Mouse (Mus musculus) midbrain, embryonic 13.5 days (tissue): ENCODE results near the gene Cyp27b1. TPM values are rescaled to one million over a fixed set of nuclear protein-coding genes. Genes with fewer than 3 reads are reported as not detected.

ENCODE experiments used
- ATAC-seq: fragments of 200-750 bp; cut with Nextera tagmentation; 2 replicates; pipeline ENCODE4 v1.8.0; 2017; ENCODE audit warnings: mild to moderate bottlenecking, moderate TSS enrichment, moderate library complexity
- H3K27ac ChIP-seq: fragments of 300-500 bp; sonication (generic); 2 replicates; pipeline ENCODE4 v1.5.1; 2015; ENCODE audit warnings: inconsistent platforms, mild to moderate bottlenecking, moderate library complexity
- H3K27me3 ChIP-seq: fragments of 300-500 bp; sonication (generic); 2 replicates; pipeline ENCODE4 v1.6.1; 2015; ENCODE audit warnings: mild to moderate bottlenecking, inconsistent platforms
- H3K36me3 ChIP-seq: fragments of 300-500 bp; sonication (generic); 2 replicates; pipeline ENCODE4 v1.6.1; 2015; ENCODE audit warnings: mild to moderate bottlenecking, inconsistent platforms
- H3K4me1 ChIP-seq: fragments of 300-500 bp; sonication (generic); replicated peaks from 2 replicates; pipeline ENCODE4 v1.6.1; 2015; ENCODE audit warnings: inconsistent platforms
- H3K4me2 ChIP-seq: fragments of 300-500 bp; sonication (generic); replicated peaks from 2 replicates; pipeline ENCODE4 v1.6.1; 2015; ENCODE audit warnings: moderate library complexity, mild to moderate bottlenecking, inconsistent platforms
- H3K4me3 ChIP-seq: fragments of 300-500 bp; sonication (generic); replicated peaks from 2 replicates; pipeline ENCODE4 v1.5.1; 2015; ENCODE audit warnings: mild to moderate bottlenecking, inconsistent platforms
- H3K9ac ChIP-seq: fragments of 300-500 bp; sonication (generic); replicated peaks from 2 replicates; pipeline ENCODE4 v1.6.1; 2015; ENCODE audit warnings: mild to moderate bottlenecking, inconsistent platforms
- H3K9me3 ChIP-seq: fragments of 300-500 bp; sonication (generic); 2 replicates; pipeline ENCODE4 v1.6.1; 2016; ENCODE audit warnings: mild to moderate bottlenecking, inconsistent platforms
- WGBS: fragments of 180-500 bp; shearing (Covaris S2); methylation state at CpG from one replicate; pipeline ENCODE4 v1.1.7; 2015; 5-methylcytosine and 5-hydroxymethylcytosine counted together
- polyA plus RNA-seq: library from polyadenylated mRNA; unstranded; fragments of >200 nt; fragmentation: Nextera tagmentation; extraction: Ambion mirVana; gene quantifications from 2 replicates; pipeline ENCODE4 v1.2.1, GENCODE M21; 2015

The Cyp27b1 gene
- polyA plus RNA-seq, 1 experiment from 2014 or later = 0.08 TPM

DNA sequence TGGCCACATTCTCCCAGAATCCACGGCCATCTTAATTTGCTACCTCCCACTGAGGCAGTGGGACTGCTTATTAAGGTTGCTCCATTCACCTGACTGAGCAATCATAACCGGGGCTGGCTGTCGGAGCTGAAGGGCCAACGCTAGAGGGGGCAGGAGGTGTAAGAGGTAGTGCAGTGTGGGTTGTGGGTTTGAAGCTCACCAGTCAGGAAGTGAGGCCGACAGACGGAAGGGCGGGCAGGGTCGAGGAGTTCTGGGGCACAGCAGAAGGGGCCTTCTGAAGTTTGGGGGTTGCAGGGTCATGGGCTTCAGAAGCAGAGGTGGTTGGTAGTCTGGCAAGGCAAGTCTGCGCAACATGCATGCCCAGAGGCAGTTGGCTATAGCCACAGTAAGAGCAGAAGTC, 27.0 kb downstream of the Cyp27b1 start, which contains the start of gene Agap2:
Agap2 (plus strand) TSS at position 205 of the 400 bp plus-strand sequence.
- Histone ChIP-seq H3K9me3 (no peaks in the 10 kb centered on the region), H3K36me3 (no peaks in the 10 kb centered on the region), H3K4me2 (no peak within 1 kb of the TSS), H3K27ac (no peak within 1 kb of the TSS), H3K4me1 (peaks cover 41% of the 10 kb centered on the region), H3K27me3 (peaks cover 16% of the 10 kb centered on the region), H3K9ac (0 out of 2 replicates have a peak within 1 kb of the TSS, but pooled peaks have one; percentile 7), H3K4me3 (no peak within 1 kb of the TSS)
- ATAC-seq = no peak
- WGBS = 68% methylated on average over 9 of the region's 9 CpGs

DNA sequence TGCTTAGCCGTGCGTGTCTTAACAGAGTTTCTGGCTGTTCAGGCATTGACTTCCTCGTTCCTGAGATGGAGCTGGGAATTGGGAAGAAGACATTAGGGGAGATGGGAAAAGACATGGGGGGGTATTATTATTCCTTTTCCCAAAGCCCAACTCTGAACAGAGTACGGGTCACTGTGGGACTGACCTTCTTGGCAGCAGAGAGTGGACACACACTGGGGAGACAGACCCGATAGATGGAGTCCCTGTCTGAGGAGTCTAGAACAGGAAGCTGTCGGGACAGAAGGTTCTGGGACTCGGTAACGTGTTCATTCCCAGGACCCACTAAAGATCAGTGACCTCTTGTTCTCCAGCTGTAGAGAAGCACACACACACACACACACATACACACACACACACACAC, 27.6 kb downstream of the Cyp27b1 start:
- no peak for ATAC-seq
- Histone ChIP-seq H3K27me3 (peaks cover 22% of the 10 kb centered on the region), H3K9ac (no peak overlapping the region), H3K27ac (no peak overlapping the region), H3K36me3 (no peaks in the 10 kb centered on the region), H3K4me1 (peaks cover 45% of the 10 kb centered on the region), H3K4me2 (no peak overlapping the region), H3K9me3 (no peaks in the 10 kb centered on the region), H3K4me3 (no peak overlapping the region)
- WGBS = 80% methylated on average over 8 of the region's 8 CpGs

DNA sequence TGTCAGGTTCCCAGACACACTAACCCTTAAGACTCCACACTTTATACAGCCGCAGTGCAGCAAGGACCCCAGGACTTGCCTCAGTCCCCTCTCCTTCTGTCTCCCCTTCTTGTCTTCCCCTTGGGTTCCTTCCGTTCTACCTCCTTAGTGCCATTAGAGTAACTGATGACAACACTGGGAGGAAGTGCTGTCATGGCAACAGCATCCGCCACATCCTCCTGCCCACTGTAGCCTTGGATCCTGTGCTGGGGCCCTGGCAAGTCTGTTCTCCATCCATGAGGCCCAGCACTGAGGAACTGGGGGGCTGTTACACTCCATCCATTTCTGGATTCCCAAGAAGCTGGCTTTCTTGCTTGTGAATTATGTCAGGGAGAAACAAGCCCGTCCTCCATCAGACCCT, 28.0 kb downstream of the Cyp27b1 start:
- 0 out of 2 replicates have a peak overlapping the region, but pooled peaks have one; percentile 7 for H3K9ac ChIP-seq

DNA sequence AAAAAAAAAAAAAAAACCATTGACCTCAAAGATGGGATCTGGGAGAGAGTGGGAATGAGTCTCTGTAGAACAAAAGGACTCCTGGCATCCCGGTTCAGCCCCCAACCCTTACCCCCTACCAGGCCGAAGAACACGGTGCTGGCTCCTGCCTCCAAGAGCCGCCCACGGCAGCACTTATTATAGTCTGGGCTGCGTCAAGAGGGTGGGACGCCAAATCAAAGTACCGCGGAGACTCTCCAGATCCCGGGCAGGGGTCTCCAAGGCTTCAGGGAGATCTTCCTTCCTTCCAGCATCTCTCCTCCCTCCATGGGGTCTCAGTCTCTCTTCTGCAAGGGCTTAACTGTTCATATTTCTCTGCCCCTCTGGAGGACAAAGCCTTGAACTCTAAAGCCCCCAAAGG, 29.5 kb downstream of the Cyp27b1 start:
- no peak for ATAC-seq
- 2% methylated on average over 10 of the region's 10 CpGs for WGBS
- no peaks in the 10 kb centered on the region for H3K9me3 ChIP-seq

More for the DNA sequence above, 28.0 kb downstream of the Cyp27b1 start:
- Histone ChIP-seq H3K4me1 (peaks cover 45% of the 10 kb centered on the region), H3K9me3 (no peaks in the 10 kb centered on the region), H3K27ac (no peak overlapping the region), H3K36me3 (no peaks in the 10 kb centered on the region), H3K27me3 (peaks cover 25% of the 10 kb centered on the region), H3K4me2 (no peak overlapping the region), H3K4me3 (no peak overlapping the region)
- no peak for ATAC-seq
- WGBS = 49% methylated on average over 4 of the region's 4 CpGs

DNA sequence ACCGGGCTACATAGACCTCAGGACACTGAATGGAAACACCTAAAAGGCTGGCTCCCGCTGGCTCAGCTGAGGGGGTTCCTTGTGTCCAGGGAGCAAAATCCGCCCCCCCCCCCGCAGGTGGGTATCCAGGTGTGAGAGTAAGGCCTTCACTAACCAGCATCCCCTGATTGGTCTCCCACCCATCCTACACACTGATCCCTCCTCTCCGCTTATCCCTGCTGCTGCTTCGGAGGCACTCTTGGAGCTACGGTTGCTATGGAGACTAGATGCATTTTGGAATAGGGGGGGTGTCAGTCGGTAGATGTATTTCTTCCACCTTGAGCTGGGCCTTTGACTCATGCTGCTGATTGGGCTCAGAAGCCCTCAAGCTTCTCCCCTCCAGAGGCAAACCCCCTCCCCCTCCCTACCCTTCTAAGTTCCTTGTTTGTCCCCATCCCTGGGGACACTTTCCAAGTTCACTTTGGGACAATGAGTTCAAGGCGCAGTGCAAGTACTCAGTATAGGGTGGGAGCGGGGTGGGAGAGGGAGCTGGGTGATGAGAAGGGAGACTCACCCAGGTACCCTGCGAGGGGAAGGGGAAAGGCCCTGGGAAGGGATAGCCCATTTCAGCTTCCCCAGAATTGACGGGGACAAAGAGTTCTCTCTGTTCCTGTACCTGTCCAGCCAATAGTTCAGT, 30.1 kb downstream of the Cyp27b1 start:
- peak; percentile 67 for ATAC-seq
- Histone ChIP-seq H3K4me2 (peak overlapping the region; percentile 93), H3K27ac (peak overlapping the region; percentile 93), H3K36me3 (peaks cover 2% of the 10 kb centered on the region; the same call in 1 of the 2 replicates), H3K4me1 (peaks cover 62% of the 10 kb centered on the region), H3K9me3 (no peaks in the 10 kb centered on the region), H3K27me3 (peaks cover 36% of the 10 kb centered on the region), H3K9ac (peak overlapping the region; percentile 57), H3K4me3 (peak overlapping the region; percentile 72)
- 4% methylated on average over 12 of the region's 12 CpGs for WGBS

More for the DNA sequence above, 29.5 kb downstream of the Cyp27b1 start:
- Histone ChIP-seq H3K27me3 (peaks cover 31% of the 10 kb centered on the region), H3K9ac (peak overlapping the region; percentile 57), H3K4me2 (peak overlapping the region; percentile 93), H3K4me3 (peak overlapping the region; percentile 72), H3K4me1 (peaks cover 56% of the 10 kb centered on the region), H3K36me3 (no peaks in the 10 kb centered on the region), H3K27ac (peak overlapping the region; percentile 93)

DNA sequence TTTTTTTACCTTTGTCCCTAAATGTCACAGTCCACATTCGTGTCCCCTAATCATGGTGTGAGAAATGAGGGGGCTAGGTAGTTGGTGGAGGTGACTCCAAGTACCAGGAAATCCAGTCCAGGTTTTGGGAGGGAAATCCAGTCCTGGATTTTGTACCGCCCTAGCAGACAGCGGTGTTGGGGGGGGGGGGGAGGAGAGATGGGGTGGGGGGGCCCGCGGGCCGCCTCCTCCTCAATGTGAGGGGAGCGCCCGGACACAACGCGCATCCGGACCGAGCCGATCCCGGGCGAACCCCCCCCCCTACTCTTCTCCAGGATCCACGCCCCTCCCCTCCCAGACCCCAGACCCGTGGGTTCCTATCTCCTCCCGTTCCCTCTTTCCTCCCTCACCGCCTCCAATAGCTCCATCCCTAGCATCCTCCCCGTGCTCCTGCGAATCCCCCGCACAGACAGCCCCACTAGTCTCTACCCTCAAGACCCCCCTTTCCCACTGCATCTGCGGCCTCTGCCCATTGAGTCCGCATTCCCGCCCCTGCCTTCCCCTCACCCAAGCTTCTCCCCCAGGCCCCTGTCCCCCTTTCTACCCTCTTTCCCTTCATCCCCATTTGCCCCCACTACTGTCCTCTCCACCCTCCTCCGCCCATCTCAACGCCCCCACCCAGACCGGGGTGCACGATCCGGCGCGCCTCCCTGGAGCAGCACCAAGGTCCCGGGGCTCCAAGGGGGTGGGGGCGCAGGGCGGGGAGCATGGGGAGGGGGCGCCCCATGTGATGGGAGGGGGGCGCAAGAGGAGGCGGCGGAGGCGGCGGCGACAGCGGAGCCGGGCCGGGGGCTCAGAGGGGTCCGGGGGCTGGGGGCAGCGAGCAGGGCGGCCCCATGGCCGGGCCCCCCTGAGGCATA, 30.9 kb downstream of the Cyp27b1 start:
- Histone ChIP-seq H3K4me3 (peak overlapping the region; percentile 72), H3K9me3 (no peaks in the 10 kb centered on the region), H3K9ac (peak overlapping the region; percentile 95), H3K4me2 (peak overlapping the region; percentile 93), H3K4me1 (peaks cover 65% of the 10 kb centered on the region), H3K27me3 (peaks cover 37% of the 10 kb centered on the region), H3K36me3 (peaks cover 8% of the 10 kb centered on the region), H3K27ac (peak overlapping the region; percentile 93)
- 0% methylated on average over 31 of the region's 49 CpGs for WGBS
- peak; percentile 74 for ATAC-seq

DNA sequence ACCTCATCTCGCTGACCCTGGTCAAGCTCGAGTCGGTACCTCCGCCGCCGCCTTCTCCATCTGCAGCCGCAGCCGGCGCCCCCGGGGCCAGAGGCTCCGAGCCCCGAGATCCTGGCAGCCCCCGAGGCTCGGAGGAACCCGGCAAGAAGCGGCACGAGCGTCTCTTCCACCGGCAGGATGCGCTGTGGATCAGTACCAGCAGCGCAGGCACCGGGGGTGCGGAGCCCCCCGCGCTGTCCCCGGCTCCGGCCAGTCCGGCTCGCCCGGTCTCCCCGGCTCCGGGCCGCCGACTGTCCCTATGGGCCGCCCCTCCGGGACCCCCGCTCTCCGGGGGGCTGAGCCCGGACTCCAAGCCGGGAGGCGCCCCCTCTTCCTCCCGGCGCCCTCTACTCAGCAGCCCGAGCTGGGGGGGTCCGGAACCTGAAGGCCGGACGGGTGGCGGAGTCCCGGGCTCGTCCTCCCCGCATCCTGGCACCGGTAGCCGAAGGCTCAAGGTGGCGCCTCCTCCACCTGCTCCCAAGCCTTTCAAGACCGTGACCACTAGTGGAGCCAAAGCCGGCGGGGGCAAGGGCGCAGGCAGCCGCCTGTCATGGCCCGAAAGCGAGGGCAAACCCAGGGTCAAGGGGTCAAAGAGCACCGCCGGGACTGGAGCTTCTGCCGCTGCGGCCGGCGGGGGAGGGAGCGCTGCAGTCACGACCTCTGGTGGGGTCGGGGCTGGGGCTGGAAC, 31.8 kb downstream of the Cyp27b1 start:
- Histone ChIP-seq H3K4me2 (peak overlapping the region; percentile 93), H3K9ac (peak overlapping the region; percentile 95), H3K36me3 (peaks cover 17% of the 10 kb centered on the region), H3K4me1 (peaks cover 65% of the 10 kb centered on the region), H3K4me3 (peak overlapping the region; percentile 72), H3K9me3 (no peaks in the 10 kb centered on the region), H3K27ac (peak overlapping the region; percentile 93), H3K27me3 (peaks cover 39% of the 10 kb centered on the region)
- 1% methylated on average over 70 of the region's 70 CpGs for WGBS
- no peak for ATAC-seq

DNA sequence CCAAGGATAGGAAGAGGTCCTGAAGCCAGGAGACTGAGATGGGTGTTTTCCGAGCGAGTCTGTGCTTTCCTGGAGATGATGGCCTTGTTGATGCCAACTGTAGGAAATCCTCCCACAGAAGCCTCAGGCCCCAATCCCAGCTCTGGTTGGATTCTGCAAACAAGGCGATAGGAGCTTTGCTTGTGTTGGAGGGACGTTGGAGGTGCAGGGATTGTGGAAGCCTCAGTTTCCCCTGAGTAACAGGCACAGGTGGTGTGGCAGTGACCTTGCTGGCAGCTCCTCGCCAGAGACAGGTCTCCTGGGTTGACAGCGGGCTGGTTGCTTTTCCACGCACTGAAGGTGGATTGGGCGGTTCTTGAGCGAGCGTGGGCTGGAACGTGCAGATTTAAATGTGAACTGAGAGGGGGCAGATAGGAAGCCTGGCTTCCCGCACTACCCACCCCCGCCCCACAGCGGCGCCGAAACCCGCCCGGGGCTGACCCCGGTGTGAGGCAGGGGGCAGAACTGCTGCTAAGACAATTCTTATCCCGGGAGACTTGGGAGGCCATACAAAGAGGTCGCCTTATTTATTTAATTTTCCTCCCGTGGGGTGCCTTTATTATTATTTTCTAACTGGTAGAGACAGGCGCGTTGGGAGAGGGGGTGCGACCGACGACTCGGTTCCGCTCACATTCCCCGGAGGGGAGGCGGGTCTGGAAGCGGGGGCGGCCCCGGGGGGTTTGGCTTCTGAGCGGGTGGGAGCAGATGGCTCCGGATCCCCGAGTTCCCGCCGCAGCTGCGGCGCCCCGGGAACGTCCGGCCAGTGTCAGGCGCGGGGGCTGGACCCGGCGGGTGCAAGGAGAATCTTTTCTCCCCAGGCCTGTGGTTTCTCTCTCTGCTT, 33.1 kb downstream of the Cyp27b1 start:
- H3K36me3 ChIP-seq = peaks cover 27% of the 10 kb centered on the region
- H3K27me3 ChIP-seq = peaks cover 31% of the 10 kb centered on the region
- H3K4me1 ChIP-seq = peaks cover 64% of the 10 kb centered on the region
- H3K27ac ChIP-seq = peak overlapping the region; percentile 21; the same call in 1 of the 2 replicates
- peak overlapping the region; percentile 95 for H3K9ac ChIP-seq
- no peak for ATAC-seq
- 2% methylated on average over 48 of the region's 48 CpGs for WGBS
- H3K4me2 ChIP-seq = peak overlapping the region; percentile 93
- H3K4me3 ChIP-seq = peak overlapping the region; percentile 72
- no peaks in the 10 kb centered on the region for H3K9me3 ChIP-seq

DNA sequence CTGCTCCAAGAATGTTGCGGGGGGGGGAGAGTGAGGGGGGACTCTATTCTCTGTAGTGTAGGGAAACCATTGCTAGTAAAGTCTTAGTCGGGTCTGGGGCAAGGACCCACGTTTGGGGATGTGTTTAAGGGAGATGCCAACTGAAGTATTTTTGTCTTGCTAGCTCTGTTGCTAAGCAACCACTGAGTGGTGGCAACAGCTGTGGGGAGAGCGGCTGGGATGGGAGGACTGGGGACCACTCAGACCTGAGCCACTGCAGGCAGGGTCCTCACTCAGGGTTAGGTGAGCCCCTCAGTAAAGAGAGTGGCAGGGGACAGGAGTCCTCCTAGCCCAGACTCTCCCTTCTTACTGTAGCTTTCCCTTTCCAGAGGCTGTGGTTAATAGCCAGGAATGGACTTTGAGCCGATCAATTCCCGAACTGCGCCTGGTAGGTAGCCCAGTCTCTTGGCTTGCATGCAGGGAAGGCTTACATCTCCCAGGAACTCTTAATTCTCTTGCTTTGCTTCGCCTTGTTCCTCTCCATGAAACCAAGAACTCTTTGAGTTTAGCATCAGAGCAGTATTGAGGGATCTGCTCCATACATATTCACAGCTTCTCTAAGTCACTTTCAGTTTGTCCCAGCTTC, 34.1 kb downstream of the Cyp27b1 start:
- H3K27me3 ChIP-seq = peaks cover 33% of the 10 kb centered on the region
- peak overlapping the region; percentile 95 for H3K9ac ChIP-seq
- H3K36me3 ChIP-seq = peaks cover 37% of the 10 kb centered on the region
- WGBS = 31% methylated on average over 8 of the region's 8 CpGs
- peak overlapping the region; percentile 72 for H3K4me3 ChIP-seq
- ATAC-seq = peak; percentile 19
- peaks cover 55% of the 10 kb centered on the region for H3K4me1 ChIP-seq
- H3K9me3 ChIP-seq = no peaks in the 10 kb centered on the region
- peak overlapping the region; percentile 93 for H3K4me2 ChIP-seq
- H3K27ac ChIP-seq = no peak overlapping the region

DNA sequence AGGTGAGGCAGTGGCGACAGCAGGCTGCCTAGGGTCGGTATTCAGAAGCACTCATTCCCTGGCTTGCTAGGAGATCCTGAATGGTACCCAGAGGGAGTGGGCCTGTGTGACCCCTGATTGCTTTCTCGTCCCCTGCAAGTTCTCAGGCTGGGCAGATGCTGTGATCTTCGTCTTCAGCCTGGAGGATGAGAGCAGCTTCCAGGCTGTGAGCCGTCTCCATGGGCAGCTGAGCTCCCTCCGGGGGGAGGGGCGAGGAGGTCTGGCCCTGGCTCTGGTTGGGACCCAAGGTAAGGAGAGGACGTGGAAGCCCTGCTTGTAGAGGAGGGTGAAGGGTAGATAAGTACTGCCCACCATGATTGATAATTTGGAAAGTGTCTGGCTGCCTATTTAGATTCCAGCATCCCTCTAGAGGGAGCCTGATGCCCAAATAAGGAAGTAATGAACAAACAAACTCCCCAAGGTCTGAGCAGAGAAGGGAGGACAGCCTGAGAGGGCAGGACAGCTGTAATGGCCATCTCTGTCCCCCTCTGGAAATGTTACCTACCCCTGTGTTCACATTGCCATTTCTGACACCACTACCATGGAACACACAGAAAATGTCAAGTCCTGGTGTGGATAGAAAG, 35.4 kb downstream of the Cyp27b1 start:
- Histone ChIP-seq H3K4me3 (no peak overlapping the region), H3K4me2 (no peak overlapping the region), H3K9ac (no peak overlapping the region), H3K36me3 (peaks cover 50% of the 10 kb centered on the region), H3K9me3 (no peaks in the 10 kb centered on the region), H3K27ac (no peak overlapping the region), H3K4me1 (peaks cover 42% of the 10 kb centered on the region), H3K27me3 (peaks cover 46% of the 10 kb centered on the region)
- ATAC-seq = no peak
- 24% methylated on average over 8 of the region's 8 CpGs for WGBS
